Mouse (Mus musculus) hindbrain, embryonic 16.5 days (tissue): ENCODE measurements around the gene Hpse. TPM values are rescaled to one million over a fixed set of nuclear protein-coding genes. Genes with fewer than 3 reads are reported as not detected.

Experiments
- ATAC-seq: fragments of 200-750 bp; cut with Nextera tagmentation; 2 replicates; pipeline ENCODE4 v1.8.0; 2017; ENCODE audit warnings: moderate TSS enrichment, moderate library complexity
- H3K27ac ChIP-seq: fragments of 300-500 bp; sonication (generic); 2 replicates; pipeline ENCODE4 v1.5.1; 2014; ENCODE audit warnings: low read depth, mild to moderate bottlenecking, control low read depth, low read length, moderate library complexity
- H3K27me3 ChIP-seq: fragments of 300-500 bp; sonication (generic); replicated peaks from 2 replicates; pipeline ENCODE4 v1.6.1; 2014; ENCODE audit warnings: low read length; ENCODE audit not compliant: control insufficient read depth, insufficient read depth
- H3K36me3 ChIP-seq: fragments of 300-500 bp; sonication (generic); 2 replicates; pipeline ENCODE4 v1.6.1; 2014; ENCODE audit warnings: mild to moderate bottlenecking, low read length, moderate library complexity, mixed read lengths; ENCODE audit not compliant: control insufficient read depth, insufficient read depth
- H3K4me1 ChIP-seq: fragments of 300-500 bp; sonication (generic); 2 replicates; pipeline ENCODE4 v1.6.1; 2014; ENCODE audit warnings: low read depth, low read length; ENCODE audit not compliant: control insufficient read depth, insufficient read depth
- H3K4me2 ChIP-seq: fragments of 300-500 bp; sonication (generic); 2 replicates; pipeline ENCODE4 v1.6.1; 2014; ENCODE audit warnings: mild to moderate bottlenecking, low read length, control low read depth, moderate library complexity
- H3K4me3 ChIP-seq: fragments of 300-500 bp; sonication (generic); 2 replicates; pipeline ENCODE4 v1.5.1; 2014; ENCODE audit warnings: mild to moderate bottlenecking, low read length, control low read depth, moderate library complexity
- H3K9ac ChIP-seq: fragments of 300-500 bp; sonication (generic); 2 replicates; pipeline ENCODE4 v1.6.1; 2014; ENCODE audit warnings: low read depth, mild to moderate bottlenecking, control low read depth, low read length, moderate library complexity
- H3K9me3 ChIP-seq: fragments of 300-500 bp; sonication (generic); 2 replicates; pipeline ENCODE4 v1.6.1; 2014; ENCODE audit warnings: mild to moderate bottlenecking, low read length, moderate library complexity; ENCODE audit not compliant: control insufficient read depth
- WGBS: fragments of 180-500 bp; shearing (Covaris S2); extraction: QIAGEN DNeasy Blood & Tissue Kit; methylation state at CpG from one replicate; pipeline ENCODE4 v1.1.7; 2014; 5-methylcytosine and 5-hydroxymethylcytosine counted together
- polyA plus RNA-seq: library from polyadenylated mRNA; unstranded; fragments of >200 nt; fragmentation: Nextera tagmentation; extraction: Ambion mirVana; gene quantifications from 2 replicates; pipeline ENCODE4 v1.2.1, GENCODE M21; 2015

The Hpse gene
- polyA plus RNA-seq, 1 experiment from 2014 or later = 0.66 TPM

DNA sequence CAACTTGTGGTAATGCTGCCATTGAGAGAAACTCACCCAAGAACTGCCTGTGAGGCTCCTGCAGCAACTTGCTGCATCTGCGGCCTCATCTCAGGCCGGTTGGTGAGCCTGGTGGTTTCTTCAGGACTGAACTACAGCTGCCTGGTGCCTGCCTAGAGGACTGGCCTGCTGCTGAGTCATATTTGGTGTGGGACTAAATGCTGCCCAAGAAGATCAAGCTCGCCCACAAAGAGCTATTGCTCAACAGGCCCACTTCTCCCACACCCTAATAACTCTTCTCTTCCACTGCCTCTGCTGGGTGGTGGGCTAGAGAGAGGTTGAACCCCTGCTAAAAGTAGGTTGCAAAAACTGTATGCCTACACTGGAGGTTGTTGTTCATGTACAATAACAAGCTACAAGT, 17.2 kb downstream of the Hpse start:
- H3K9ac ChIP-seq = no peak overlapping the region
- H3K36me3 ChIP-seq = no peaks in the 10 kb centered on the region
- 75% methylated on average over 3 of the region's 3 CpGs for WGBS
- H3K27ac ChIP-seq = no peak overlapping the region
- H3K4me2 ChIP-seq = no peak overlapping the region
- no peaks in the 10 kb centered on the region for H3K27me3 ChIP-seq
- no peak for ATAC-seq
- no peaks in the 10 kb centered on the region for H3K9me3 ChIP-seq
- H3K4me3 ChIP-seq = no peak overlapping the region
- H3K4me1 ChIP-seq = no peaks in the 10 kb centered on the region

DNA sequence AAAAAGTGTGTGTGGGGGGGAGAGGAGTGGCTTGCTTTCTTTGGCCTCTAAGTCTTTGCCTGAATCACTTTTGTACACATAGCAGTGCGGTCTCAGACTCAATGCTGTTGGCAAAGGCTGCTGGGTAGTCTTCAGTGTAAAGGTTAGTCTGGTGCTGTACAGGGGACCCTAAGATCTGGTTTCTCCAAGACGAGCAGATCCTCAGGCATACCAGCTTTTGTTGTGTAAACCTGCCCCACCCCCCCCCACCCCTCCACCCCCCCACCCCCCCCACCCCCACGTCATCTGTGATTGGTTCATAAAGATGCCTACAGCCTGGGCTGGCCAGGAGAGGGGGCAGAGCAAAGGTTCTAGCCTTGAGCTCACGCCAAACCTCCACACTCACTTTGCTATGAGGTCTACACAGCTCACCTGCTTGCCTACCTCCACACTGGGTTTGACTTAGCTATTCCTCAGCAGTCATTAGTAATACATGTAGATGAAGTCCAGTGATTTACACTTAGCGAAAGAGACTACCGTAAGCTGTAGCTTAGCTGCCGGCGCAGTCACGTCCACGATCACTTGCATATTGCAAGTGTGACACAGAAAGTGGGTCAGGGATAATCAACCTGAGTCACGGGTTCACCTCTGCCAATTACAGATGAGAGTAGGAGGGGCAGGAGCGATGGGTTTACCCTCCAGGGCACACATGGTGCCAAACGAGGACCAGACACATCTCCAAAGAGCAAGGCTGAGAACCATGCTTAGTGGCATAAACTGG, 18.5 kb downstream of the Hpse start:
- Histone ChIP-seq H3K27ac (no peak overlapping the region), H3K4me3 (no peak overlapping the region), H3K27me3 (no peaks in the 10 kb centered on the region), H3K4me1 (no peaks in the 10 kb centered on the region), H3K36me3 (no peaks in the 10 kb centered on the region), H3K9ac (no peak overlapping the region), H3K9me3 (no peaks in the 10 kb centered on the region), H3K4me2 (no peak overlapping the region)
- 82% methylated on average over 12 of the region's 13 CpGs for WGBS
- ATAC-seq = no peak

- 75% methylated on average over 2 of the region's 2 CpGs for WGBS
- H3K9ac ChIP-seq = no peak overlapping the region
- H3K4me1 ChIP-seq = no peaks in the 10 kb centered on the region
- ATAC-seq = no peak
- no peak overlapping the region for H3K4me3 ChIP-seq
- no peaks in the 10 kb centered on the region for H3K9me3 ChIP-seq
- no peaks in the 10 kb centered on the region for H3K27me3 ChIP-seq
- H3K27ac ChIP-seq = no peak overlapping the region
- no peak overlapping the region for H3K4me2 ChIP-seq
- no peaks in the 10 kb centered on the region for H3K36me3 ChIP-seq
Observed at GRCm38 (mm10) chr5:100697886-100698285, 21.6 kb downstream of the Hpse start.

DNA sequence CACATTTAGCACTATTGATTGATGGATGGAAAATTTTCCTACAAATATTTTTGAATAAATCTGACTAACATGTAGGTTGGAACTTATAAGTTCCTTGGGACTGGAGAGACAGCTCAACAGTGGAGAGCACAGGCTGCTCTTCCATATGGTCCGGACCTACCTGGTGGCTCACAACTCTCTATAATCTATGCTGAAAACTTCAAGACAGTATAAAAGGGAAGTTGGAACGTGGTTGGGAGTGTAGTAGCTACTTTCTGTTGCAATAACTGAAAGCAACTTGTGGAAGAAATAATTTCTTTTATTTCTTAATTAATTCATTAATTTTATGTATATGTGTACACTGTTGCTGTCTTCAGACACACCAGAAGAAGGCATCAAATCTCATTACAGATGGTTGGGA, 22.1 kb downstream of the Hpse start:
- Histone ChIP-seq H3K4me1 (no peaks in the 10 kb centered on the region), H3K9me3 (no peaks in the 10 kb centered on the region), H3K4me3 (no peak overlapping the region), H3K4me2 (no peak overlapping the region), H3K27me3 (no peaks in the 10 kb centered on the region), H3K9ac (no peak overlapping the region), H3K27ac (no peak overlapping the region), H3K36me3 (no peaks in the 10 kb centered on the region)
- WGBS = 69% methylated on average over 2 of the region's 2 CpGs
- ATAC-seq = no peak

- Histone ChIP-seq H3K4me2 (no peak overlapping the region), H3K4me3 (no peak overlapping the region), H3K27me3 (no peaks in the 10 kb centered on the region), H3K9me3 (no peaks in the 10 kb centered on the region), H3K9ac (no peak overlapping the region), H3K36me3 (no peaks in the 10 kb centered on the region), H3K27ac (no peak overlapping the region), H3K4me1 (no peaks in the 10 kb centered on the region)
- no peak for ATAC-seq
- WGBS = 65% methylated on average over 4 of the region's 4 CpGs
Observed at GRCm38 (mm10) chr5:100685631-100686030, 33.9 kb downstream of the Hpse start.

- no peak overlapping the region for H3K27ac ChIP-seq
Observed at GRCm38 (mm10) chr5:100680542-100680933, 39.0 kb downstream of the Hpse start.

GRCm38 (mm10) chr5:100679911-100680541, 39.5 kb downstream of the Hpse start:
- Histone ChIP-seq H3K4me1 (peaks cover 2% of the 10 kb centered on the region), H3K4me2 (no peak overlapping the region), H3K27ac (no peak overlapping the region), H3K9ac (no peak overlapping the region), H3K27me3 (no peaks in the 10 kb centered on the region), H3K4me3 (no peak overlapping the region), H3K9me3 (no peaks in the 10 kb centered on the region), H3K36me3 (no peaks in the 10 kb centered on the region)
- no peak for ATAC-seq
- WGBS = 62% methylated on average over 18 of the region's 18 CpGs

More at GRCm38 (mm10) chr5:100680542-100680933, 39.0 kb downstream of the Hpse start:
- Histone ChIP-seq H3K4me1 (no peaks in the 10 kb centered on the region), H3K4me3 (no peak overlapping the region), H3K36me3 (no peaks in the 10 kb centered on the region), H3K9ac (no peak overlapping the region), H3K9me3 (no peaks in the 10 kb centered on the region), H3K4me2 (no peak overlapping the region), H3K27me3 (no peaks in the 10 kb centered on the region)
- WGBS = 75% methylated on average over 6 of the region's 6 CpGs
- no peak for ATAC-seq

DNA sequence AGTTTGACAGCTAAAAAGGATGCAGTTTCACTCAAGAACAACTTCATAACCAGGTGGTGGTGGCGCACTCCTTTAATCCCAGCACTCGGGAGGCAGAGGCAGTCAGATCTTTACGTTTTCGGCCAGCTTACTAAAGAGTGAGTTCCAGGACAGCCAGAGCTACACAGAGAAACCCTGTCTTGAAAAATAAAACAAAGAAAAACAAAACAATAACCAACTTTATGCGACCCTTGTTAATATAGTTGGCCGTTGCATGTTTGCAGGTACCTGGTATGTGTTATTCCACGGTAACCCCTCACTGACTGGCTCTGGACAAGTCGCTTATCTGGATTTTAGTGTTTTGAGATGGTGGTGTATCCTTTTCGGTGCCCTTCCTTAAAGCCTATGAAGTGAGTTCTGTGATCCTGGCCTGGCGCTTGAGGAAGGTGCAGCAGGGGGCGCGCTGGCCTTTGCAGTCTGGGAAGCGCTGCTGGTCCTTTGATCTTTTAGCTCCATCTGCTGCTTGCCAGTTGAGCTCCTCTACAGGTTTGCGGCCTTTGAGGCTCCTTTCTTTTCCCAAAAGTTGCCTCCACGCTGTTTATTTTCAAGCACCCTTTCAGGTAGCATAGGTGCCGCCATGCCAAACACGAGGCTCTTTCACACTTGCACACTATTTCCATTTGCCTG, 44.7 kb downstream of the Hpse start, which contains the start of gene Coq2:
Gene Coq2, minus strand, starts transcription at position 430 of the 666 bp plus-strand sequence.
- Histone ChIP-seq H3K4me3 (peak within 1 kb of the TSS; percentile 79), H3K9me3 (no peaks in the 10 kb centered on the region), H3K4me2 (peak within 1 kb of the TSS; percentile 85), H3K9ac (peak within 1 kb of the TSS; percentile 88), H3K36me3 (no peaks in the 10 kb centered on the region), H3K27me3 (no peaks in the 10 kb centered on the region), H3K27ac (peak within 1 kb of the TSS; percentile 77), H3K4me1 (peaks cover 14% of the 10 kb centered on the region)
- peak; percentile 67 for ATAC-seq
- WGBS = 11% methylated on average over 17 of the region's 17 CpGs
